In genomic region chr14:119123582-119123981, GRCm38 (mm10) we compare ENCODE assay signal across 8 mouse cellular contexts. TPM values are rescaled to one million over a fixed set of nuclear protein-coding genes. Genes with fewer than 3 reads are reported as not detected.
DNase-seq lines count a peak whose midpoint lies in the region; ATAC-seq lines count a peak whose summit lies in the region.

No protein-coding gene starts in this region.

- H3K4me3 ChIP-seq in heart, embryonic 12.5 days: peak overlapping the region; percentile 48
- H3K4me3 ChIP-seq in embryonic facial prominence, embryonic 10.5 days: peak overlapping the region; percentile 50
- peak overlapping the region; percentile 20 for H3K4me3 ChIP-seq in hindbrain, embryonic 14.5 days (replicated peaks; ENCODE audit: low read length)
- H3K4me3 ChIP-seq in midbrain, embryonic 13.5 days (replicated peaks): peak overlapping the region; percentile 34

- 10% methylated on average over 12 of the region's 12 CpGs for WGBS in heart, embryonic 12.5 days
- WGBS in embryonic facial prominence, embryonic 10.5 days: 5% methylated on average over 12 of the region's 12 CpGs
- WGBS in hindbrain, embryonic 14.5 days: 4% methylated on average over 12 of the region's 12 CpGs
- 4% methylated on average over 12 of the region's 12 CpGs for WGBS in midbrain, embryonic 13.5 days

- no peaks in the 10 kb centered on the region for H3K36me3 ChIP-seq in heart, embryonic 12.5 days
- no peaks in the 10 kb centered on the region for H3K36me3 ChIP-seq in embryonic facial prominence, embryonic 10.5 days (replicated peaks)
- no peaks in the 10 kb centered on the region for H3K36me3 ChIP-seq in hindbrain, embryonic 14.5 days (replicated peaks; ENCODE audit: control insufficient read depth, insufficient read depth)
- no peaks in the 10 kb centered on the region for H3K36me3 ChIP-seq in midbrain, embryonic 13.5 days

- H3K27me3 ChIP-seq in heart, embryonic 12.5 days (replicated peaks): no peaks in the 10 kb centered on the region
- peaks cover 5% of the 10 kb centered on the region; the same call in 1 of the 2 replicates for H3K27me3 ChIP-seq in embryonic facial prominence, embryonic 10.5 days (replicated peaks; ENCODE audit: low read depth, poor library complexity, severe bottlenecking)
- H3K27me3 ChIP-seq in hindbrain, embryonic 14.5 days (ENCODE audit: control insufficient read depth, insufficient read depth, low read length): no peaks in the 10 kb centered on the region
- H3K27me3 ChIP-seq in midbrain, embryonic 13.5 days: peaks cover 19% of the 10 kb centered on the region

- DNase-seq in heart, adult 9 months (ENCODE audit: low spot score in 2 of 2): no peak
- peak; percentile 15 for DNase-seq in embryonic facial prominence, embryonic 10.5 days (ENCODE audit: low spot score)
- DNase-seq in hindbrain, embryonic 14.5 days (ENCODE audit: low spot score): peak; percentile 40
- DNase-seq in MN1 (ENCODE audit: low spot score): no peak
- DNase-seq in kidney, adult 8-10 months: no peak
- no peak for DNase-seq in right cerebral cortex, postnatal 36 days (ENCODE audit: low spot score in 2 of 2)

- H3K9ac ChIP-seq in heart, embryonic 12.5 days: peak overlapping the region; percentile 65
- peak overlapping the region; percentile 25; the same call in 1 of the 2 replicates for H3K9ac ChIP-seq in hindbrain, embryonic 14.5 days
- H3K9ac ChIP-seq in midbrain, embryonic 13.5 days (replicated peaks): peak overlapping the region; percentile 15; the same call in 1 of the 2 replicates

- no peaks in the 10 kb centered on the region for H3K9me3 ChIP-seq in heart, embryonic 12.5 days (replicated peaks)
- H3K9me3 ChIP-seq in embryonic facial prominence, embryonic 10.5 days: no peaks in the 10 kb centered on the region
- H3K9me3 ChIP-seq in hindbrain, embryonic 14.5 days (ENCODE audit: control insufficient read depth, low read length): no peaks in the 10 kb centered on the region
- no peaks in the 10 kb centered on the region for H3K9me3 ChIP-seq in midbrain, embryonic 13.5 days

- H3K4me2 ChIP-seq in heart, embryonic 12.5 days: peak overlapping the region; percentile 80
- H3K4me2 ChIP-seq in hindbrain, embryonic 14.5 days (replicated peaks): peak overlapping the region; percentile 48
- peak overlapping the region; percentile 53 for H3K4me2 ChIP-seq in midbrain, embryonic 13.5 days (replicated peaks)

- no peak overlapping the region for H3K27ac ChIP-seq in heart, embryonic 12.5 days (ENCODE audit: poor library complexity, severe bottlenecking)
- H3K27ac ChIP-seq in embryonic facial prominence, embryonic 10.5 days (replicated peaks): 0 out of 2 replicates have a peak overlapping the region, but pooled peaks have one; percentile 5
- peak overlapping the region; percentile 1; the same call in 1 of the 2 replicates for H3K27ac ChIP-seq in hindbrain, embryonic 14.5 days
- peak overlapping the region; percentile 48 for H3K27ac ChIP-seq in midbrain, embryonic 13.5 days

- no peak for ATAC-seq in heart, embryonic 12.5 days (ENCODE audit: insufficient number of reproducible peaks, low FRiP score)
- peak; percentile 69 for ATAC-seq in hindbrain, embryonic 14.5 days (ENCODE audit: low FRiP score)
- ATAC-seq in midbrain, embryonic 13.5 days: peak; percentile 35

- no peaks in the 10 kb centered on the region for H3K4me1 ChIP-seq in heart, embryonic 12.5 days (replicated peaks)
- no peaks in the 10 kb centered on the region; the same call in 1 of the 2 replicates for H3K4me1 ChIP-seq in embryonic facial prominence, embryonic 10.5 days
- peaks cover 15% of the 10 kb centered on the region; the same call in 1 of the 2 replicates for H3K4me1 ChIP-seq in hindbrain, embryonic 14.5 days (replicated peaks; ENCODE audit: control insufficient read depth, insufficient read depth, low read length)
- H3K4me1 ChIP-seq in midbrain, embryonic 13.5 days (replicated peaks): peaks cover 14% of the 10 kb centered on the region

RNA-seq across cellular contexts. Expression of gene Hs6st3, which starts 14.6 kb away (rescaled TPM):
- polyA plus RNA-seq in heart, embryonic 12.5 days (2016; fragmentation: Nextera tagmentation; extraction: Ambion mirVana): 0.22 and 0.26 TPM in 2 replicates
- not detected in 2 replicates for polyA plus RNA-seq in embryonic facial prominence, embryonic 10.5 days (2016; fragmentation: Nextera tagmentation; extraction: Ambion mirVana)
- 4.3 and 4.6 TPM in 2 replicates for polyA plus RNA-seq in hindbrain, embryonic 14.5 days (2014; fragmentation: Nextera tagmentation; extraction: Ambion mirVana)
- polyA plus RNA-seq in midbrain, embryonic 13.5 days (2015; fragmentation: Nextera tagmentation; extraction: Ambion mirVana): 0.88 and 1.3 TPM in 2 replicates

RNA-seq across cellular contexts. Expression of gene Uggt2, which starts 24.4 kb away (rescaled TPM):
- polyA plus RNA-seq in heart, embryonic 12.5 days (2016; fragmentation: Nextera tagmentation; extraction: Ambion mirVana): 11.3 and 12.7 TPM in 2 replicates
- 14.5 and 17.3 TPM in 2 replicates for polyA plus RNA-seq in embryonic facial prominence, embryonic 10.5 days (2016; fragmentation: Nextera tagmentation; extraction: Ambion mirVana)
- polyA plus RNA-seq in hindbrain, embryonic 14.5 days (2014; fragmentation: Nextera tagmentation; extraction: Ambion mirVana): 22.0 and 23.3 TPM in 2 replicates
- 20.1 and 20.8 TPM in 2 replicates for polyA plus RNA-seq in midbrain, embryonic 13.5 days (2015; fragmentation: Nextera tagmentation; extraction: Ambion mirVana)

Comparison
In these comparisons a context has a peak if more than half of its experiments do, and no peak if none do; other contexts are left out.
1. H3K9ac ChIP-seq: peak in every context shown above with its lines; median percentile 65 in heart, embryonic 12.5 days; 25 in hindbrain, embryonic 14.5 days; 15 in midbrain, embryonic 13.5 days.
2. DNase-seq: peak in embryonic facial prominence, embryonic 10.5 days (single experiment) and hindbrain, embryonic 14.5 days (single experiment); none in heart, adult 9 months (0 of 2), MN1 (single experiment), kidney, adult 8-10 months (0 of 2) and right cerebral cortex, postnatal 36 days (0 of 2).
3. Peak in every context shown above with its lines, with median percentiles within 50 percentile points of each other: H3K4me2 ChIP-seq and H3K4me3 ChIP-seq.